Mouse (Mus musculus) heart, postnatal 0 days (tissue): ENCODE measurements at regions not wholly inside any gene's neighbourhood (a gene's known extent, or its start where the extent isn't known, plus 50 kb on each side); places are given as distances from the start of the nearest gene placed in this dataset.

ENCODE experiments used
- CTCF ChIP-seq: IDR thresholded peaks from 2 replicates; pipeline ENCODE4 v1.5.1; 2016; ENCODE audit warnings: antibody characterized with exemption, control low read depth, low read depth
- EP300 ChIP-seq: IDR thresholded peaks from 2 replicates; pipeline ENCODE4 v1.6.1; 2016; ENCODE audit warnings: antibody characterized with exemption, low read depth

GRCm38 (mm10) chr5:25612036-25612705, 93.5 kb downstream of the Xrcc2 start:
- TF ChIP-seq CTCF (no peak), EP300 (no peak)
